Mouse (Mus musculus) neural tube, embryonic 14.5 days (tissue): ENCODE results near the gene Tmub1. TPM values are rescaled to one million over a fixed set of nuclear protein-coding genes. Genes with fewer than 3 reads are reported as not detected.
A peak's percentile ranks its signal among the peaks of the same experiment; 100 is the strongest.

Experiments used
- ATAC-seq: fragments of 200-750 bp; cut with Nextera tagmentation; 2 replicates; pipeline ENCODE4 v1.8.0; 2017; ENCODE audit warnings: low read depth, mild to moderate bottlenecking, moderate TSS enrichment, moderate library complexity
- H3K27ac ChIP-seq: fragments of 300-500 bp; sonication (generic); 2 replicates; pipeline ENCODE4 v1.5.1; 2014; ENCODE audit warnings: low read depth, mild to moderate bottlenecking, control low read depth, low read length, moderate library complexity, mixed read lengths
- H3K27me3 ChIP-seq: fragments of 300-500 bp; sonication (generic); 2 replicates; pipeline ENCODE4 v1.6.1; 2014; ENCODE audit warnings: low read length; ENCODE audit not compliant: control insufficient read depth, insufficient read depth
- H3K36me3 ChIP-seq: fragments of 300-500 bp; sonication (generic); 2 replicates; pipeline ENCODE4 v1.6.1; 2014; ENCODE audit warnings: low read length, mixed read lengths; ENCODE audit not compliant: control insufficient read depth, insufficient read depth
- H3K4me1 ChIP-seq: fragments of 300-500 bp; sonication (generic); 2 replicates; pipeline ENCODE4 v1.6.1; 2014; ENCODE audit warnings: low read length; ENCODE audit not compliant: control insufficient read depth, insufficient read depth
- H3K4me2 ChIP-seq: fragments of 300-500 bp; sonication (generic); 2 replicates; pipeline ENCODE4 v1.6.1; 2014; ENCODE audit warnings: mild to moderate bottlenecking, low read depth, low read length, control low read depth
- H3K4me3 ChIP-seq: fragments of 300-500 bp; sonication (generic); 2 replicates; pipeline ENCODE4 v1.5.1; 2014; ENCODE audit warnings: low read depth, low read length, control low read depth, mixed read lengths
- H3K9ac ChIP-seq: fragments of 300-500 bp; sonication (generic); replicated peaks from 2 replicates; pipeline ENCODE4 v1.6.1; 2014; ENCODE audit warnings: low read depth, mild to moderate bottlenecking, control low read depth, low read length, mixed read lengths
- H3K9me3 ChIP-seq: fragments of 300-500 bp; sonication (generic); 2 replicates; pipeline ENCODE4 v1.6.1; 2016; ENCODE audit warnings: low read length; ENCODE audit not compliant: control insufficient read depth
- WGBS: fragments of 180-500 bp; shearing (Covaris S2); extraction: QIAGEN DNeasy Blood & Tissue Kit; methylation state at CpG from one replicate; pipeline ENCODE4 v1.1.7; 2014; 5-methylcytosine and 5-hydroxymethylcytosine counted together
- polyA plus RNA-seq: library from polyadenylated mRNA; unstranded; fragments of >200 nt; fragmentation: Nextera tagmentation; extraction: Ambion mirVana; gene quantifications from 2 replicates; pipeline ENCODE4 v1.2.1, GENCODE M21; 2014

Tmub1 gene
- polyA plus RNA-seq, 1 experiment from 2014 or later = 68.0 TPM

DNA sequence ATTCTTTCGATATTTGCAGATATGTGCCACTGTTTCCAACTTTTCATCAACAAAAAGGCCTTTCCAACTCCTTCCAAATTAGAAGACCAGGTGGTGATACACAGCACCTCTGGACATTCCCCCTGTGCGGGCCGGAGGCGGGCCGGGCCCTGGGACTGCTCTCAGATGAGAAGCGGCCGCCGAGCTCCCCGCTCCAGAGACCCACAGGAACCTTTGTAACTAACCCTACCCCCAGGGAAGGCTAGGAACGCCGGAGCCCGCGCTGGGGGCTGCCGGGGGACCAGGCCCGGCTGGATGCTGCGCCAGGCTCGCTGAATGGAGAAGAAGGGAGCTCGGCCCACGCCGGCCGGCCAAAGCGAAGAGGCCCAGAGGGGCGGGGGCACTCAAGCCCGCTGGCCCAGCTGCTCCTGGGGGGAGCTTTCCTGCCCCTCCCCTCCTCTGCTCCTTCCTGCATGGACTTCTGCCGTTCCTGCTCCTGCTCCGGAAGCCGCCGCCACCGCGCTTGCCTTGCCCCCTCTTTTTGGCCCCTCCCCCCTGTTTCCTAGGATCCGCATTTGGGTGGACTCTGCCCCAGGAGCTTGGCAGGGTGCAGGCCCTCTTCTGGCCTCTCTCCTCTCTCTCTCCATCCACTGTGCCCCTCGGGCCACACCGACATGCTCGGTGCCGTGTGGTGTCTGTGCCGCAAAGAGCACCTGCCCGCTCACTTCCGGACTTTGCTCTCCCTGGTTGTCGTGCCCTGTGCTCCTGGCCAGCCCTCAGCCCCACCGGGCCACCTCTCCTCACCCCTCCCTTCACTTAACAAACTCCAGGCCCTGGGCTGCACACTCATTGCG is 34.8 kb upstream of the Tmub1 start:
- Histone ChIP-seq H3K36me3 (peaks cover 37% of the 10 kb centered on the region), H3K27ac (no peak overlapping the region), H3K9ac (no peak overlapping the region), H3K9me3 (no peaks in the 10 kb centered on the region), H3K4me3 (no peak overlapping the region), H3K27me3 (no peaks in the 10 kb centered on the region), H3K4me2 (no peak overlapping the region), H3K4me1 (peaks cover 27% of the 10 kb centered on the region)
- 59% methylated on average over 34 of the region's 41 CpGs for WGBS
- no peak for ATAC-seq

GRCm38 (mm10) chr5:24481647-24482046 is 34.0 kb upstream of the Tmub1 start:
- peaks cover 27% of the 10 kb centered on the region for H3K4me1 ChIP-seq
- peaks cover 41% of the 10 kb centered on the region for H3K36me3 ChIP-seq
- H3K27ac ChIP-seq = no peak overlapping the region

GRCm38 (mm10) chr5:24477909-24478308 is 30.3 kb upstream of the Tmub1 start:
- no peak overlapping the region for H3K27ac ChIP-seq
- peaks cover 2% of the 10 kb centered on the region; the same call in 1 of the 2 replicates for H3K27me3 ChIP-seq
- H3K9ac ChIP-seq = no peak overlapping the region
- 88% methylated on average over 9 of the region's 9 CpGs for WGBS
- ATAC-seq = no peak
- no peak overlapping the region for H3K4me2 ChIP-seq
- no peak overlapping the region for H3K4me3 ChIP-seq
- peaks cover 34% of the 10 kb centered on the region for H3K36me3 ChIP-seq
- peaks cover 22% of the 10 kb centered on the region for H3K4me1 ChIP-seq
- no peaks in the 10 kb centered on the region for H3K9me3 ChIP-seq

More at GRCm38 (mm10) chr5:24481647-24482046, 34.0 kb upstream of the Tmub1 start:
- ATAC-seq = 0 out of 2 replicates have a peak, but pooled peaks have one; percentile 21
- 9% methylated on average over 4 of the region's 4 CpGs for WGBS
- H3K4me2 ChIP-seq = no peak overlapping the region
- no peaks in the 10 kb centered on the region for H3K27me3 ChIP-seq
- H3K9ac ChIP-seq = no peak overlapping the region
- H3K9me3 ChIP-seq = no peaks in the 10 kb centered on the region
- no peak overlapping the region for H3K4me3 ChIP-seq

DNA sequence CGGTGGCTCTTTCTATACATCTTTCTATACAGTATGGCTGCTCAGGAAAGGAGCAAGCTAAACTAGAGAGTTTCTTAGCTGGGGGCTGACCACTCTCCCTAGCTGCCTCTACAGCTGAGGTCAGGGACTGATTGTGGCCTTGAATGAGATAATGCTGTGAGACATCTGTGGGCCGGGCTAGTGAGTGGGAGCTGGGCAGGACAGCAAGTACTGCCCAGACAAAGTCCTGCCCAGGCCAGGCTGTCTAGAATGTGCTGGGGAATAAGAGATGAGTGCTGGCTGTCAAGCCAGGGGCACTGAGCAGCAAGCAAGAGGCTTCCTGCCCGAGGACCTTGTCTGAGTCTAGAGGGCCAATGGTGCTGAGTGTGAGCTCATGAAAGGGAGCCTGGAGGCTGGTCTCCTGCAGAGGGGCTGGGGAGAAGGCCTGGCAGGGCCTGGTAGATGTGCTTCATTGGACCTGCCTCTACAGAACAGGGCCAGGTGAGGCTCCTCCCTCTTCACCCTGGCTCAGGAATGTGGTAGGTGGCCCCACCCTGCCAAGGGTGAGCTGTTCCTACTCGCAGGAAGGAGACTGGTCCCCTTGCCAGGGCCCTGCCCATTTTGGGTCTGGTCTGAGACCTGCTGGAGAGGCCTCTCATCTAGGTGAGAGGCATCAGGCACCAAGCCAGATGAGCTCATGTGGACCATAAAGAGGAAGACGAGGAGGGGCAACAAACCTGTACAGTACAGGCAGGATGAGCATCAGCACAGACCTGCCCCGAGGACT is 28.0 kb upstream of the Tmub1 start:
- Histone ChIP-seq H3K27me3 (peaks cover 2% of the 10 kb centered on the region; the same call in 1 of the 2 replicates), H3K4me3 (no peak overlapping the region), H3K4me1 (peaks cover 22% of the 10 kb centered on the region), H3K9ac (peak overlapping the region; percentile 44; the same call in 1 of the 2 replicates), H3K4me2 (peak overlapping the region; percentile 61), H3K36me3 (peaks cover 30% of the 10 kb centered on the region), H3K9me3 (no peaks in the 10 kb centered on the region), H3K27ac (no peak overlapping the region)
- 79% methylated on average over 6 of the region's 6 CpGs for WGBS
- ATAC-seq = no peak

GRCm38 (mm10) chr5:24474723-24475261 is 27.1 kb upstream of the Tmub1 start:
- WGBS = 3% methylated on average over 54 of the region's 67 CpGs
- peak; percentile 6; the same call in 1 of the 2 replicates for ATAC-seq

GRCm38 (mm10) chr5:24474025-24474722 is 26.5 kb upstream of the Tmub1 start:
- H3K36me3 ChIP-seq = peaks cover 19% of the 10 kb centered on the region
- peaks cover 22% of the 10 kb centered on the region for H3K4me1 ChIP-seq
- H3K9me3 ChIP-seq = no peaks in the 10 kb centered on the region
- peak; percentile 10; the same call in 1 of the 2 replicates for ATAC-seq
- H3K27ac ChIP-seq = no peak overlapping the region; the same call in 1 of the 2 replicates
- H3K9ac ChIP-seq = peak overlapping the region; percentile 44
- H3K4me3 ChIP-seq = peak overlapping the region; percentile 25
- H3K4me2 ChIP-seq = peak overlapping the region; percentile 61
- H3K27me3 ChIP-seq = peaks cover 2% of the 10 kb centered on the region; the same call in 1 of the 2 replicates
- 3% methylated on average over 72 of the region's 77 CpGs for WGBS

More at GRCm38 (mm10) chr5:24474723-24475261, 27.1 kb upstream of the Tmub1 start:
- H3K36me3 ChIP-seq = peaks cover 22% of the 10 kb centered on the region
- peak overlapping the region; percentile 44 for H3K9ac ChIP-seq
- H3K27ac ChIP-seq = no peak overlapping the region; the same call in 1 of the 2 replicates
- peaks cover 2% of the 10 kb centered on the region; the same call in 1 of the 2 replicates for H3K27me3 ChIP-seq
- no peaks in the 10 kb centered on the region for H3K9me3 ChIP-seq
- peak overlapping the region; percentile 25 for H3K4me3 ChIP-seq
- peaks cover 22% of the 10 kb centered on the region for H3K4me1 ChIP-seq
- H3K4me2 ChIP-seq = peak overlapping the region; percentile 61

- peaks cover 12% of the 10 kb centered on the region for H3K36me3 ChIP-seq
- H3K27ac ChIP-seq = no peak overlapping the region
- H3K4me1 ChIP-seq = peaks cover 22% of the 10 kb centered on the region
- no peaks in the 10 kb centered on the region for H3K9me3 ChIP-seq
- H3K9ac ChIP-seq = no peak overlapping the region
- no peak overlapping the region for H3K4me3 ChIP-seq
- H3K27me3 ChIP-seq = peaks cover 2% of the 10 kb centered on the region; the same call in 1 of the 2 replicates
- no peak overlapping the region for H3K4me2 ChIP-seq
- ATAC-seq = no peak
- 25% methylated on average over 7 of the region's 7 CpGs for WGBS
Measured at GRCm38 (mm10) chr5:24472884-24473619, 25.4 kb upstream of the Tmub1 start.

DNA sequence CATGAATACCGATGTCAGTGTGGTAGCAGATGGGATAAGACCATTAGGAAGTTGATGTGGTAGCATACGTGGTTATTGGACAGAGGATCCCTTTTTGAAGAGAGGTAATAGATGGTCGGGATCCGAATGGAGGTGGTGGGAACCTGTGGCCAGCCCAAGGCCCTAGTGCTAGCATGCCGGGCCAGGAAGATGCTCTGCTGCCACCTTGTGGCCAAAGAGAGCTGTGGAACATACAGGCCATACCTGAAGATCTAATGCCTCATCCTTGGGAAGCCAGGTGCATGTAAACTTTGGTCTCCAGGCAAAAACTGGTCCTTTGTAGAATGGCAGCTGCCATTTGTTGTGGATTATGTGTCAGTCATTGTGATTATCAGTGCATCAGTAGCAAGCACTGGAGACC is 22.9 kb upstream of the Tmub1 start:
- Histone ChIP-seq H3K4me2 (no peak overlapping the region), H3K27ac (no peak overlapping the region), H3K36me3 (no peaks in the 10 kb centered on the region), H3K4me3 (no peak overlapping the region), H3K4me1 (peaks cover 22% of the 10 kb centered on the region), H3K9ac (no peak overlapping the region), H3K27me3 (peaks cover 2% of the 10 kb centered on the region; the same call in 1 of the 2 replicates), H3K9me3 (no peaks in the 10 kb centered on the region)
- WGBS = 15% methylated on average over 5 of the region's 5 CpGs
- peak; percentile 72; the same call in 1 of the 2 replicates for ATAC-seq
